Mouse (Mus musculus): Measurements from ENCODE around the gene Rpp14. TPM values are rescaled to one million over a fixed set of nuclear protein-coding genes. Genes with fewer than 3 reads are reported as not detected.

The Rpp14 gene
- 10 to 100 TPM; 35.2 to 44.8 (median 41.3) TPM for total RNA-seq (2022)

- peak; percentile 93 for DNase-seq
Measured at GRCm38 (mm10) chr14:8080165-8080679, at the start of gene Rpp14. TSS of gene Rpp14 (plus strand) at chr14:8080367.

- DNase-seq, result peak; percentile 67
Measured at GRCm38 (mm10) chr14:8030535-8030934, 49.6 kb upstream of the Rpp14 start.

GRCm38 (mm10) chr14:8032087-8032944 lies 47.9 kb upstream of the Rpp14 start:
- peak; percentile 81 for DNase-seq

- DNase-seq, result no peak
Measured at GRCm38 (mm10) chr14:8034561-8034960, 45.6 kb upstream of the Rpp14 start.

GRCm38 (mm10) chr14:8035951-8036350 lies 44.2 kb upstream of the Rpp14 start:
- no peak for DNase-seq

GRCm38 (mm10) chr14:8036406-8036805 lies 43.8 kb upstream of the Rpp14 start:
- DNase-seq, result no peak

- no peak for DNase-seq
Measured at GRCm38 (mm10) chr14:8038150-8038549, 42.0 kb upstream of the Rpp14 start.

- DNase-seq, result peak; percentile 90
Measured at GRCm38 (mm10) chr14:8038791-8039448, 41.2 kb upstream of the Rpp14 start.

GRCm38 (mm10) chr14:8040179-8040578 lies 40.0 kb upstream of the Rpp14 start:
- DNase-seq, result no peak

GRCm38 (mm10) chr14:8040911-8041678 lies 39.1 kb upstream of the Rpp14 start:
- DNase-seq, result no peak

- DNase-seq, result no peak
Measured at GRCm38 (mm10) chr14:8042120-8042519, 38.0 kb upstream of the Rpp14 start.

- DNase-seq, result no peak
Measured at GRCm38 (mm10) chr14:8042577-8042976, 37.6 kb upstream of the Rpp14 start.

- DNase-seq, result no peak
Measured at GRCm38 (mm10) chr14:8044330-8044729, 35.8 kb upstream of the Rpp14 start.

GRCm38 (mm10) chr14:8044786-8045185 lies 35.4 kb upstream of the Rpp14 start:
- DNase-seq, result no peak

GRCm38 (mm10) chr14:8045187-8045846 lies 34.9 kb upstream of the Rpp14 start:
- DNase-seq, result no peak

GRCm38 (mm10) chr14:8046839-8047238 lies 33.3 kb upstream of the Rpp14 start:
- no peak for DNase-seq

GRCm38 (mm10) chr14:8049334-8049733 lies 30.8 kb upstream of the Rpp14 start:
- no peak for DNase-seq

GRCm38 (mm10) chr14:8051869-8052268 lies 28.3 kb upstream of the Rpp14 start:
- DNase-seq, result no peak

GRCm38 (mm10) chr14:8052661-8053060 lies 27.5 kb upstream of the Rpp14 start:
- no peak for DNase-seq

- DNase-seq, result no peak
Measured at GRCm38 (mm10) chr14:8054310-8055102, 25.7 kb upstream of the Rpp14 start.

GRCm38 (mm10) chr14:8056076-8056475 lies 24.1 kb upstream of the Rpp14 start:
- DNase-seq, result no peak

Measured in adrenal gland, adult 8-10 months (tissue).